Mouse (Mus musculus): ENCODE measurements around the gene Shpk.

Shpk gene

GRCm38 (mm10) chr11:73261385-73261784 is 62.1 kb downstream of the Shpk start:
- DNase-seq (ENCODE audit: inconsistent ontology term): no peak

- no peak for DNase-seq (ENCODE audit: inconsistent ontology term)
These were observed 68.0 kb downstream of the Shpk start, which contains the start of gene Trpv3 for GRCm38 (mm10) chr11:73267267-73267666. TSS of gene Trpv3 (plus strand) at chr11:73267388.

Data from Muller cell, postnatal 12 days (primary cell).